Mouse (Mus musculus): ENCODE results near the gene Nrp2. TPM values are rescaled to one million over a fixed set of nuclear protein-coding genes. Genes with fewer than 3 reads are reported as not detected.

Nrp2 gene
- polyA plus RNA-seq, 1 experiment from 2014 or later = 28.0 TPM

GRCm38 (mm10) chr1:62728926-62729325 is 25.8 kb downstream of the Nrp2 start:
- Histone ChIP-seq H3K27me3 (replicated peaks) (no peaks in the 10 kb centered on the region), H3K9me3 (no peaks in the 10 kb centered on the region), H3K4me2 (no peak overlapping the region), H3K36me3 (no peaks in the 10 kb centered on the region), H3K4me1 (peaks cover 19% of the 10 kb centered on the region; the same call in 1 of the 2 replicates), H3K9ac (no peak overlapping the region), H3K4me3 (replicated peaks) (no peak overlapping the region), H3K27ac (0 out of 2 replicates have a peak overlapping the region, but pooled peaks have one; percentile 21)
- WGBS = 77% methylated on average over 9 of the region's 9 CpGs
- no peak for ATAC-seq (ENCODE audit: insufficient read depth, low FRiP score, low read depth)

GRCm38 (mm10) chr1:62729345-62730150 is 26.5 kb downstream of the Nrp2 start:
- WGBS = 53% methylated on average over 13 of the region's 13 CpGs
- Histone ChIP-seq H3K4me2 (no peak overlapping the region), H3K27me3 (replicated peaks) (no peaks in the 10 kb centered on the region), H3K9me3 (no peaks in the 10 kb centered on the region), H3K4me3 (replicated peaks) (no peak overlapping the region), H3K9ac (no peak overlapping the region), H3K36me3 (no peaks in the 10 kb centered on the region), H3K4me1 (peaks cover 23% of the 10 kb centered on the region; the same call in 1 of the 2 replicates), H3K27ac (no peak overlapping the region)
- no peak for ATAC-seq (ENCODE audit: insufficient read depth, low FRiP score, low read depth)

- H3K27ac ChIP-seq = no peak overlapping the region
- H3K36me3 ChIP-seq = no peaks in the 10 kb centered on the region
- no peak for ATAC-seq (ENCODE audit: insufficient read depth, low FRiP score, low read depth)
- no peaks in the 10 kb centered on the region for H3K9me3 ChIP-seq
- H3K4me1 ChIP-seq = peaks cover 14% of the 10 kb centered on the region; the same call in 1 of the 2 replicates
- no peak overlapping the region for H3K9ac ChIP-seq
- no peaks in the 10 kb centered on the region for H3K27me3 ChIP-seq (replicated peaks)
- H3K4me3 ChIP-seq (replicated peaks) = no peak overlapping the region
- 77% methylated on average over 6 of the region's 6 CpGs for WGBS
- no peak overlapping the region for H3K4me2 ChIP-seq
Observed at GRCm38 (mm10) chr1:62732036-62732435, 29.0 kb downstream of the Nrp2 start.

GRCm38 (mm10) chr1:62734420-62734931 is 31.4 kb downstream of the Nrp2 start:
- Histone ChIP-seq H3K4me3 (replicated peaks) (no peak overlapping the region), H3K4me2 (no peak overlapping the region), H3K27me3 (replicated peaks) (no peaks in the 10 kb centered on the region), H3K4me1 (peaks cover 14% of the 10 kb centered on the region; the same call in 1 of the 2 replicates), H3K9me3 (no peaks in the 10 kb centered on the region), H3K27ac (no peak overlapping the region), H3K36me3 (no peaks in the 10 kb centered on the region), H3K9ac (no peak overlapping the region)
- 54% methylated on average over 5 of the region's 5 CpGs for WGBS
- no peak for ATAC-seq (ENCODE audit: insufficient read depth, low FRiP score, low read depth)

- 57% methylated on average over 4 of the region's 4 CpGs for WGBS
- ATAC-seq (ENCODE audit: insufficient read depth, low FRiP score, low read depth) = no peak
- Histone ChIP-seq H3K9me3 (no peaks in the 10 kb centered on the region), H3K27me3 (replicated peaks) (no peaks in the 10 kb centered on the region), H3K4me1 (peaks cover 10% of the 10 kb centered on the region; the same call in 1 of the 2 replicates), H3K36me3 (no peaks in the 10 kb centered on the region), H3K27ac (no peak overlapping the region), H3K4me3 (replicated peaks) (no peak overlapping the region), H3K9ac (no peak overlapping the region), H3K4me2 (no peak overlapping the region)
Observed at GRCm38 (mm10) chr1:62734980-62735379, 31.9 kb downstream of the Nrp2 start.

- no peaks in the 10 kb centered on the region for H3K27me3 ChIP-seq (replicated peaks)
- H3K36me3 ChIP-seq = no peaks in the 10 kb centered on the region
- no peak overlapping the region for H3K9ac ChIP-seq
- no peak overlapping the region for H3K4me2 ChIP-seq
- no peak overlapping the region for H3K4me3 ChIP-seq (replicated peaks)
- 74% methylated on average over 4 of the region's 4 CpGs for WGBS
- H3K9me3 ChIP-seq = no peaks in the 10 kb centered on the region
- H3K27ac ChIP-seq = no peak overlapping the region
- H3K4me1 ChIP-seq = peaks cover 9% of the 10 kb centered on the region; the same call in 1 of the 2 replicates
- no peak for ATAC-seq (ENCODE audit: insufficient read depth, low FRiP score, low read depth)
Observed at GRCm38 (mm10) chr1:62735835-62736234, 32.8 kb downstream of the Nrp2 start.

- WGBS = 60% methylated on average over 8 of the region's 8 CpGs
- H3K27ac ChIP-seq = no peak overlapping the region
Observed at GRCm38 (mm10) chr1:62736455-62737012, 33.4 kb downstream of the Nrp2 start.

GRCm38 (mm10) chr1:62738165-62738564 is 35.1 kb downstream of the Nrp2 start:
- H3K4me3 ChIP-seq (replicated peaks) = no peak overlapping the region
- H3K9ac ChIP-seq = no peak overlapping the region
- no peak overlapping the region for H3K27ac ChIP-seq
- no peaks in the 10 kb centered on the region for H3K36me3 ChIP-seq
- H3K4me1 ChIP-seq = peaks cover 9% of the 10 kb centered on the region; the same call in 1 of the 2 replicates
- H3K27me3 ChIP-seq (replicated peaks) = no peaks in the 10 kb centered on the region
- H3K9me3 ChIP-seq = no peaks in the 10 kb centered on the region
- WGBS = 85% methylated on average over 11 of the region's 11 CpGs
- H3K4me2 ChIP-seq = no peak overlapping the region
- ATAC-seq (ENCODE audit: insufficient read depth, low FRiP score, low read depth) = no peak

More at GRCm38 (mm10) chr1:62736455-62737012, 33.4 kb downstream of the Nrp2 start:
- Histone ChIP-seq H3K4me3 (replicated peaks) (no peak overlapping the region), H3K9me3 (no peaks in the 10 kb centered on the region), H3K4me2 (no peak overlapping the region), H3K27me3 (replicated peaks) (no peaks in the 10 kb centered on the region), H3K4me1 (peaks cover 9% of the 10 kb centered on the region; the same call in 1 of the 2 replicates), H3K9ac (no peak overlapping the region), H3K36me3 (no peaks in the 10 kb centered on the region)
- ATAC-seq (ENCODE audit: insufficient read depth, low FRiP score, low read depth) = no peak

- 43% methylated on average over 3 of the region's 3 CpGs for WGBS
- H3K4me1 ChIP-seq = no peaks in the 10 kb centered on the region
- H3K9ac ChIP-seq = no peak overlapping the region
- no peak overlapping the region for H3K27ac ChIP-seq
- no peak overlapping the region for H3K4me3 ChIP-seq (replicated peaks)
- H3K9me3 ChIP-seq = no peaks in the 10 kb centered on the region
- ATAC-seq (ENCODE audit: insufficient read depth, low FRiP score, low read depth) = no peak
- no peaks in the 10 kb centered on the region for H3K27me3 ChIP-seq (replicated peaks)
- no peak overlapping the region for H3K4me2 ChIP-seq
- 0 out of 2 replicates have a peak, but pooled peaks cover 4% of the 10 kb centered on the region for H3K36me3 ChIP-seq
Observed at GRCm38 (mm10) chr1:62742092-62742491, 39.0 kb downstream of the Nrp2 start.

- Histone ChIP-seq H3K4me2 (no peak overlapping the region), H3K36me3 (0 out of 2 replicates have a peak, but pooled peaks cover 4% of the 10 kb centered on the region), H3K27me3 (replicated peaks) (no peaks in the 10 kb centered on the region), H3K4me3 (replicated peaks) (no peak overlapping the region), H3K9me3 (no peaks in the 10 kb centered on the region), H3K4me1 (no peaks in the 10 kb centered on the region), H3K9ac (no peak overlapping the region), H3K27ac (no peak overlapping the region)
- no peak for ATAC-seq (ENCODE audit: insufficient read depth, low FRiP score, low read depth)
- 41% methylated on average over 8 of the region's 8 CpGs for WGBS
Observed at GRCm38 (mm10) chr1:62743064-62743694, 40.1 kb downstream of the Nrp2 start.

- H3K27me3 ChIP-seq (replicated peaks) = no peaks in the 10 kb centered on the region
- H3K4me2 ChIP-seq = no peak overlapping the region
- H3K4me1 ChIP-seq = peaks cover 2% of the 10 kb centered on the region; the same call in 1 of the 2 replicates
- no peak overlapping the region for H3K4me3 ChIP-seq (replicated peaks)
- no peak overlapping the region for H3K27ac ChIP-seq
- no peak for ATAC-seq (ENCODE audit: insufficient read depth, low FRiP score, low read depth)
- H3K36me3 ChIP-seq = 0 out of 2 replicates have a peak, but pooled peaks cover 4% of the 10 kb centered on the region
- 91% methylated on average over 8 of the region's 8 CpGs for WGBS
- H3K9me3 ChIP-seq = no peaks in the 10 kb centered on the region
- H3K9ac ChIP-seq = no peak overlapping the region
Observed at GRCm38 (mm10) chr1:62745889-62746288, 42.8 kb downstream of the Nrp2 start.
